19 mouse cellular contexts compared by ENCODE assay signal in genomic region chr17:31253951-31254350, GRCm38 (mm10). TPM values are rescaled to one million over a fixed set of nuclear protein-coding genes. Genes with fewer than 3 reads are reported as not detected.
DNase-seq lines count a peak whose midpoint lies in the region; ATAC-seq and TF ChIP-seq lines count a peak whose summit lies in the region.
"Had no signal": no experiment of that assay in that cellular context is flagged by ENCODE, and none has a peak within 500 bp of the region (broad histone marks: within the 10 kb centered on the region; RNA-seq: fewer than 3 reads in every experiment).

No protein-coding gene starts in this region.

- H3K4me1 ChIP-seq in intestine, embryonic 16.5 days (ENCODE audit: control insufficient read depth, insufficient read depth, low read length): no peaks in the 10 kb centered on the region; the same call in 1 of the 2 replicates
- 0 out of 2 replicates have a peak, but pooled peaks cover 3% of the 10 kb centered on the region for H3K4me1 ChIP-seq in intestine, embryonic 15.5 days (replicated peaks)
- peaks cover 7% of the 10 kb centered on the region; the same call in 1 of the 2 replicates for H3K4me1 ChIP-seq in midbrain, embryonic 13.5 days (replicated peaks)
- peaks cover 8% of the 10 kb centered on the region; the same call in 1 of the 2 replicates for H3K4me1 ChIP-seq in midbrain, embryonic 15.5 days
- peaks cover 4% of the 10 kb centered on the region for H3K4me1 ChIP-seq in ES-Bruce4 (ENCODE audit: control insufficient read depth, insufficient read depth, low read length)
- H3K4me1 ChIP-seq: embryonic facial prominence, embryonic 12.5 days had no signal

- intact Hi-C loops in heart, postnatal 25 days (cut with DNase I): loop anchor here (1.0 kb wide), 2 partner anchors 55 to 90 kb away; no protein-coding TSS in a partner anchor

- ATAC-seq in intestine, embryonic 16.5 days: peak; percentile 38; the same call in 1 of the 2 replicates
- ATAC-seq in intestine, embryonic 15.5 days: no peak
- ATAC-seq in midbrain, embryonic 13.5 days: no peak
- ATAC-seq in midbrain, embryonic 15.5 days (replicated peaks): no peak

- H3K4me3 ChIP-seq in intestine, embryonic 16.5 days (ENCODE audit: low read length): no peak overlapping the region
- H3K4me3 ChIP-seq in intestine, embryonic 15.5 days (replicated peaks): no peak overlapping the region
- H3K4me3 ChIP-seq in midbrain, embryonic 13.5 days (replicated peaks): no peak overlapping the region
- no peak overlapping the region for H3K4me3 ChIP-seq in midbrain, embryonic 15.5 days
- no peak overlapping the region for H3K4me3 ChIP-seq in ES-Bruce4 (ENCODE audit: low read depth, low read length)
- H3K4me3 ChIP-seq: embryonic facial prominence, embryonic 12.5 days; erythroblast, embryonic 14.5 days; forebrain, embryonic 10.5 days; forebrain, embryonic 12.5 days had no signal

- 69% methylated on average over 5 of the region's 5 CpGs for WGBS in intestine, embryonic 16.5 days
- 68% methylated on average over 5 of the region's 5 CpGs for WGBS in intestine, embryonic 15.5 days
- WGBS in midbrain, embryonic 13.5 days: 61% methylated on average over 5 of the region's 5 CpGs
- WGBS in midbrain, embryonic 15.5 days: 58% methylated on average over 5 of the region's 5 CpGs

- no peak for TF ChIP-seq CTCF in ES-Bruce4 (IDR thresholded peaks at IDR 0.05; ENCODE audit: low read depth, low read length)

- no peak overlapping the region for H3K9ac ChIP-seq in intestine, embryonic 16.5 days (ENCODE audit: low read depth, low read length)
- no peak overlapping the region; the same call in 1 of the 2 replicates for H3K9ac ChIP-seq in intestine, embryonic 15.5 days
- peak overlapping the region; percentile 44; the same call in 1 of the 2 replicates for H3K9ac ChIP-seq in midbrain, embryonic 13.5 days (replicated peaks)
- no peak overlapping the region for H3K9ac ChIP-seq in midbrain, embryonic 15.5 days
- no peak overlapping the region for H3K9ac ChIP-seq in ES-Bruce4 (ENCODE audit: low read depth, poor library complexity, severe bottlenecking)
- H3K9ac ChIP-seq: embryonic facial prominence, embryonic 12.5 days; forebrain, embryonic 12.5 days had no signal

- DNase-seq in heart, adult 11 months: peak; percentile 92
- no peak for DNase-seq in heart, postnatal 25 days (ENCODE audit: low spot score)
- no peak for DNase-seq in thymus, postnatal 0 days (ENCODE audit: low spot score)

- no peak overlapping the region for H3K4me2 ChIP-seq in intestine, embryonic 16.5 days (ENCODE audit: low read depth, low read length)
- no peak overlapping the region for H3K4me2 ChIP-seq in intestine, embryonic 15.5 days (replicated peaks)
- no peak overlapping the region for H3K4me2 ChIP-seq in midbrain, embryonic 13.5 days (replicated peaks)
- H3K4me2 ChIP-seq in midbrain, embryonic 15.5 days: no peak overlapping the region
- H3K4me2 ChIP-seq: embryonic facial prominence, embryonic 12.5 days; forebrain, embryonic 12.5 days had no signal

- no peak for TF ChIP-seq EP300 in ES-Bruce4 (IDR thresholded peaks at IDR 0.05; ENCODE audit: insufficient read depth, low read depth, low read length)

- no peaks in the 10 kb centered on the region for H3K9me3 ChIP-seq in intestine, embryonic 16.5 days (ENCODE audit: control insufficient read depth, low read length)
- H3K9me3 ChIP-seq in intestine, embryonic 15.5 days: no peaks in the 10 kb centered on the region
- H3K9me3 ChIP-seq in midbrain, embryonic 13.5 days: no peaks in the 10 kb centered on the region
- H3K9me3 ChIP-seq in midbrain, embryonic 15.5 days: no peaks in the 10 kb centered on the region
- no peaks in the 10 kb centered on the region for H3K9me3 ChIP-seq in ES-Bruce4 (replicated peaks; ENCODE audit: control insufficient read depth, insufficient read depth, low read length, poor library complexity, severe bottlenecking)
- H3K9me3 ChIP-seq: embryonic facial prominence, embryonic 12.5 days; forebrain, embryonic 10.5 days; forebrain, embryonic 12.5 days had no signal

- no peaks in the 10 kb centered on the region for H3K27me3 ChIP-seq in intestine, embryonic 16.5 days (replicated peaks; ENCODE audit: control insufficient read depth, insufficient read depth, low read length)
- no peaks in the 10 kb centered on the region for H3K27me3 ChIP-seq in intestine, embryonic 15.5 days (replicated peaks)
- H3K27me3 ChIP-seq in midbrain, embryonic 13.5 days: 0 out of 2 replicates have a peak, but pooled peaks cover 5% of the 10 kb centered on the region
- no peaks in the 10 kb centered on the region for H3K27me3 ChIP-seq in midbrain, embryonic 15.5 days (replicated peaks)
- no peaks in the 10 kb centered on the region for H3K27me3 ChIP-seq in ES-Bruce4 (ENCODE audit: control insufficient read depth, insufficient read depth, low read length, poor library complexity, severe bottlenecking)
- H3K27me3 ChIP-seq: embryonic facial prominence, embryonic 12.5 days had no signal

- no peak overlapping the region for H3K27ac ChIP-seq in intestine, embryonic 16.5 days (ENCODE audit: low read length)
- no peak overlapping the region for H3K27ac ChIP-seq in intestine, embryonic 15.5 days
- H3K27ac ChIP-seq in midbrain, embryonic 13.5 days: no peak overlapping the region
- H3K27ac ChIP-seq in midbrain, embryonic 15.5 days: no peak overlapping the region
- peak overlapping the region; percentile 50 for H3K27ac ChIP-seq in ES-Bruce4 (ENCODE audit: insufficient read depth, low read length)
- H3K27ac ChIP-seq: embryonic facial prominence, embryonic 12.5 days; forebrain, embryonic 12.5 days had no signal

- H3K36me3 ChIP-seq in intestine, embryonic 16.5 days (ENCODE audit: control insufficient read depth, insufficient read depth, low read length): no peaks in the 10 kb centered on the region
- no peaks in the 10 kb centered on the region for H3K36me3 ChIP-seq in intestine, embryonic 15.5 days
- no peaks in the 10 kb centered on the region for H3K36me3 ChIP-seq in midbrain, embryonic 13.5 days
- H3K36me3 ChIP-seq in midbrain, embryonic 15.5 days (replicated peaks): no peaks in the 10 kb centered on the region
- H3K36me3 ChIP-seq in ES-Bruce4 (ENCODE audit: control insufficient read depth, insufficient read depth, low read length, poor library complexity, severe bottlenecking): no peaks in the 10 kb centered on the region
- H3K36me3 ChIP-seq: embryonic facial prominence, embryonic 12.5 days; forebrain, embryonic 10.5 days; forebrain, embryonic 12.5 days had no signal

- no peak for TF ChIP-seq POLR2A in ES-Bruce4 (IDR thresholded peaks at IDR 0.05; ENCODE audit: insufficient read depth, low read length)

RNA-seq across cellular contexts. Expression of gene Rsph1, which starts 23.2 kb away (rescaled TPM):
- 1 to 10 TPM; 1.7 to 2.1 TPM for total RNA-seq in heart, postnatal 25 days (2021)
- polyA plus RNA-seq in intestine, embryonic 16.5 days (2015; fragmentation: Nextera tagmentation; extraction: Ambion mirVana): 0.88 and 0.94 TPM in 2 replicates
- polyA plus RNA-seq in intestine, embryonic 15.5 days (2015; fragmentation: Nextera tagmentation; extraction: Ambion mirVana): 1.1 and 1.3 TPM in 2 replicates
- polyA plus RNA-seq in midbrain, embryonic 13.5 days (2015; fragmentation: Nextera tagmentation; extraction: Ambion mirVana): 2.4 and 2.7 TPM in 2 replicates
- 4.7 and 6.4 TPM in 2 replicates for polyA plus RNA-seq in midbrain, embryonic 15.5 days (2015; fragmentation: Nextera tagmentation; extraction: Ambion mirVana)
- polyA plus RNA-seq in ES-Bruce4 (2011; ENCODE audit: insufficient read depth, insufficient read length, low read depth, missing spikeins): 11.3 and 11.5 TPM in 2 replicates
- polyA plus RNA-seq in thymus, postnatal 0 days (2015; fragmentation: Nextera tagmentation; extraction: Ambion mirVana): 0.90 and 1.2 TPM in 2 replicates
- total RNA-seq: common myeloid progenitor, adult 5-6 weeks had no signal
- polyA plus RNA-seq: erythroblast, embryonic 14.5 days had no signal

RNA-seq across cellular contexts. Expression of gene Slc37a1, which starts 32.6 kb away (rescaled TPM):
- 10 to 100 TPM; 10.4 to 13.3 TPM for total RNA-seq in heart, postnatal 25 days (2021)
- 21.1 and 21.5 TPM in 2 replicates for polyA plus RNA-seq in intestine, embryonic 16.5 days (2015; fragmentation: Nextera tagmentation; extraction: Ambion mirVana)
- 18.4 and 22.7 TPM in 2 replicates for polyA plus RNA-seq in intestine, embryonic 15.5 days (2015; fragmentation: Nextera tagmentation; extraction: Ambion mirVana)
- 11.4 and 17.4 TPM in 2 replicates for polyA plus RNA-seq in midbrain, embryonic 13.5 days (2015; fragmentation: Nextera tagmentation; extraction: Ambion mirVana)
- polyA plus RNA-seq in midbrain, embryonic 15.5 days (2015; fragmentation: Nextera tagmentation; extraction: Ambion mirVana): 12.8 and 13.4 TPM in 2 replicates
- 13.4 and 14.6 TPM in 2 replicates for polyA plus RNA-seq in ES-Bruce4 (2011; ENCODE audit: insufficient read depth, insufficient read length, low read depth, missing spikeins)
- polyA plus RNA-seq in thymus, postnatal 0 days (2015; fragmentation: Nextera tagmentation; extraction: Ambion mirVana): 12.8 and 14.1 TPM in 2 replicates

RNA-seq across cellular contexts. Expression of gene Ubash3a, which starts 46.3 kb away (rescaled TPM):
- total RNA-seq in heart, postnatal 25 days (2021): not detected
- polyA plus RNA-seq in intestine, embryonic 16.5 days (2015; fragmentation: Nextera tagmentation; extraction: Ambion mirVana): 0.38 and 0.45 TPM in 2 replicates
- polyA plus RNA-seq in intestine, embryonic 15.5 days (2015; fragmentation: Nextera tagmentation; extraction: Ambion mirVana): 0.20 and 0.21 TPM in 2 replicates
- 0.12 TPM in 1 of 2 replicates, not detected in the other for polyA plus RNA-seq in midbrain, embryonic 13.5 days (2015; fragmentation: Nextera tagmentation; extraction: Ambion mirVana)
- not detected in 2 replicates for polyA plus RNA-seq in midbrain, embryonic 15.5 days (2015; fragmentation: Nextera tagmentation; extraction: Ambion mirVana)
- 3.5 and 4.4 TPM in 2 replicates for polyA plus RNA-seq in ES-Bruce4 (2011; ENCODE audit: insufficient read depth, insufficient read length, low read depth, missing spikeins)
- polyA plus RNA-seq in thymus, postnatal 0 days (2015; fragmentation: Nextera tagmentation; extraction: Ambion mirVana): 66.8 and 75.0 TPM in 2 replicates
- total RNA-seq: adrenal gland, postnatal 25 days had no signal
- polyA plus RNA-seq: C2C12; forebrain, embryonic 14.5 days; forebrain, embryonic 16.5 days had no signal

RNA-seq across cellular contexts. Expression of gene Tmprss3, which starts 55.2 kb away (rescaled TPM):
- not detected for total RNA-seq in heart, postnatal 25 days (2021)
- polyA plus RNA-seq in intestine, embryonic 16.5 days (2015; fragmentation: Nextera tagmentation; extraction: Ambion mirVana): 0.05 and 0.06 TPM in 2 replicates
- polyA plus RNA-seq in intestine, embryonic 15.5 days (2015; fragmentation: Nextera tagmentation; extraction: Ambion mirVana): 0.06 TPM in 1 of 2 replicates, not detected in the other
- polyA plus RNA-seq in midbrain, embryonic 13.5 days (2015; fragmentation: Nextera tagmentation; extraction: Ambion mirVana): not detected in 2 replicates
- polyA plus RNA-seq in midbrain, embryonic 15.5 days (2015; fragmentation: Nextera tagmentation; extraction: Ambion mirVana): 0.08 TPM in 1 of 2 replicates, not detected in the other
- polyA plus RNA-seq in ES-Bruce4 (2011; ENCODE audit: insufficient read depth, insufficient read length, low read depth, missing spikeins): 0.24 TPM in 1 of 2 replicates, not detected in the other
- polyA plus RNA-seq in thymus, postnatal 0 days (2015; fragmentation: Nextera tagmentation; extraction: Ambion mirVana): 0.13 and 0.25 TPM in 2 replicates
- total RNA-seq: adrenal gland, adult 2 months; adrenal gland, postnatal 25 days had no signal
- polyA plus RNA-seq: adrenal gland, adult 2 months; brain, embryonic 14.5 days; C2C12; erythroblast, embryonic 14.5 days; forebrain, embryonic 10.5 days; forebrain, embryonic 12.5 days; forebrain, embryonic 14.5 days; forebrain, embryonic 16.5 days had no signal

Comparison
In these comparisons a context has a peak if more than half of its experiments do, and no peak if none do; other contexts are left out.
1. RNA of gene Ubash3a, which starts 46.3 kb away (polyA plus RNA-seq): 66.8 to 75.0 TPM in thymus, postnatal 0 days; 3.5 to 4.4 TPM in ES-Bruce4, 0.38 to 0.45 TPM in intestine, embryonic 16.5 days, 0.20 to 0.21 TPM in intestine, embryonic 15.5 days, 0.12 TPM in midbrain, embryonic 13.5 days and not detected in midbrain, embryonic 15.5 days; every median in the first group is over 10 times any median in the second.